Mouse (Mus musculus): ENCODE results near the gene Gm49450. TPM values are rescaled to one million over a fixed set of nuclear protein-coding genes. Genes with fewer than 3 reads are reported as not detected.

The Gm49450 gene
- polyA plus RNA-seq, 1 experiment, result 2.3 TPM

DNA sequence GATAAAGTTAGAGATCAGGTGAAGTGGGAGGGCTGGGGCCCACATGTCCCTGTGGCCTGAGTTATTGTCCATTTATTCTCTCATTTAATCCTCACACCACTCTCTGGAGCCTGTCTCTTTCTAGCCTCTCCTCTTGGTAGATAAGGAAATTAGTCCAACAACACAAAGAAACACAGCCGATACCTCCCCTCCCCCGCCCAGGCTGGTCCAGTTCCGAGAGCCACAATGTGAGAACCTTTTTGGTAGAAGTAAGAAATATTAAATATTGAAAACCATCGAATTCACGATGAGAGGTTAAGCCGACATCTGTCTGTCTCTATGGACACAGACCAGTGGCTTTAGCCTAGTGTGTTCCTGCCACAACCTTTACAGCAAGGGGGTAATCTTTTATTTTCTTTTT is 31.3 kb upstream of the Gm49450 start:
- no peaks in the 10 kb centered on the region for H3K27me3 ChIP-seq (ENCODE audit: control insufficient read depth, insufficient read depth, low read length)
- H3K36me3 ChIP-seq (ENCODE audit: control insufficient read depth, insufficient read depth, low read length), result no peaks in the 10 kb centered on the region
- H3K4me3 ChIP-seq (ENCODE audit: control insufficient read depth, low read depth, low read length), result peak overlapping the region; percentile 39; the same call in 1 of the 2 replicates
- H3K4me1 ChIP-seq (ENCODE audit: control insufficient read depth, insufficient read depth, low read length), result peaks cover 10% of the 10 kb centered on the region
- H3K27ac ChIP-seq (ENCODE audit: control insufficient read depth, insufficient read depth, low read depth, low read length), result peak overlapping the region; percentile 43; the same call in 1 of the 2 replicates
- TF ChIP-seq CTCF (IDR thresholded peaks at IDR 0.05; ENCODE audit: control insufficient read depth, insufficient read depth, insufficient replicate concordance, low read depth, low read length), result no peak
- no peak for TF ChIP-seq POLR2A (IDR thresholded peaks at IDR 0.05; ENCODE audit: control insufficient read depth, low read depth, low read length)

GRCm38 (mm10) chr15:98983431-98984081 is 30.2 kb upstream of the Gm49450 start:
- peak overlapping the region; percentile 15; the same call in 1 of the 2 replicates for H3K27ac ChIP-seq (ENCODE audit: control insufficient read depth, insufficient read depth, low read depth, low read length)

GRCm38 (mm10) chr15:98982100-98982499 is 28.7 kb upstream of the Gm49450 start:
- Histone ChIP-seq H3K4me3 (ENCODE audit: control insufficient read depth, low read depth, low read length) (no peak overlapping the region), H3K4me1 (ENCODE audit: control insufficient read depth, insufficient read depth, low read length) (peaks cover 8% of the 10 kb centered on the region), H3K36me3 (ENCODE audit: control insufficient read depth, insufficient read depth, low read length) (no peaks in the 10 kb centered on the region), H3K27me3 (ENCODE audit: control insufficient read depth, insufficient read depth, low read length) (no peaks in the 10 kb centered on the region), H3K27ac (ENCODE audit: control insufficient read depth, insufficient read depth, low read depth, low read length) (peak overlapping the region; percentile 15; the same call in 1 of the 2 replicates)
- TF ChIP-seq POLR2A (IDR thresholded peaks at IDR 0.05; ENCODE audit: control insufficient read depth, low read depth, low read length) (no peak), CTCF (IDR thresholded peaks at IDR 0.05; ENCODE audit: control insufficient read depth, insufficient read depth, insufficient replicate concordance, low read depth, low read length) (no peak)

More at GRCm38 (mm10) chr15:98983431-98984081, 30.2 kb upstream of the Gm49450 start:
- H3K4me1 ChIP-seq (ENCODE audit: control insufficient read depth, insufficient read depth, low read length), result peaks cover 7% of the 10 kb centered on the region
- H3K4me3 ChIP-seq (ENCODE audit: control insufficient read depth, low read depth, low read length), result no peak overlapping the region
- H3K36me3 ChIP-seq (ENCODE audit: control insufficient read depth, insufficient read depth, low read length), result no peaks in the 10 kb centered on the region
- TF ChIP-seq CTCF (IDR thresholded peaks at IDR 0.05; ENCODE audit: control insufficient read depth, insufficient read depth, insufficient replicate concordance, low read depth, low read length), result no peak
- peak; percentile 21; the same call in 1 of the 2 replicates for TF ChIP-seq POLR2A (IDR thresholded peaks at IDR 0.05; ENCODE audit: control insufficient read depth, low read depth, low read length)
- H3K27me3 ChIP-seq (ENCODE audit: control insufficient read depth, insufficient read depth, low read length), result no peaks in the 10 kb centered on the region

GRCm38 (mm10) chr15:98980012-98980614 is 26.8 kb upstream of the Gm49450 start:
- H3K27ac ChIP-seq (ENCODE audit: control insufficient read depth, insufficient read depth, low read depth, low read length), result no peak overlapping the region
- H3K4me3 ChIP-seq (ENCODE audit: control insufficient read depth, low read depth, low read length), result no peak overlapping the region
- peaks cover 6% of the 10 kb centered on the region for H3K4me1 ChIP-seq (ENCODE audit: control insufficient read depth, insufficient read depth, low read length)
- TF ChIP-seq CTCF (IDR thresholded peaks at IDR 0.05; ENCODE audit: control insufficient read depth, insufficient read depth, insufficient replicate concordance, low read depth, low read length) (no peak), POLR2A (IDR thresholded peaks at IDR 0.05; ENCODE audit: control insufficient read depth, low read depth, low read length) (no peak)
- H3K27me3 ChIP-seq (ENCODE audit: control insufficient read depth, insufficient read depth, low read length), result no peaks in the 10 kb centered on the region
- no peaks in the 10 kb centered on the region for H3K36me3 ChIP-seq (ENCODE audit: control insufficient read depth, insufficient read depth, low read length)

DNA sequence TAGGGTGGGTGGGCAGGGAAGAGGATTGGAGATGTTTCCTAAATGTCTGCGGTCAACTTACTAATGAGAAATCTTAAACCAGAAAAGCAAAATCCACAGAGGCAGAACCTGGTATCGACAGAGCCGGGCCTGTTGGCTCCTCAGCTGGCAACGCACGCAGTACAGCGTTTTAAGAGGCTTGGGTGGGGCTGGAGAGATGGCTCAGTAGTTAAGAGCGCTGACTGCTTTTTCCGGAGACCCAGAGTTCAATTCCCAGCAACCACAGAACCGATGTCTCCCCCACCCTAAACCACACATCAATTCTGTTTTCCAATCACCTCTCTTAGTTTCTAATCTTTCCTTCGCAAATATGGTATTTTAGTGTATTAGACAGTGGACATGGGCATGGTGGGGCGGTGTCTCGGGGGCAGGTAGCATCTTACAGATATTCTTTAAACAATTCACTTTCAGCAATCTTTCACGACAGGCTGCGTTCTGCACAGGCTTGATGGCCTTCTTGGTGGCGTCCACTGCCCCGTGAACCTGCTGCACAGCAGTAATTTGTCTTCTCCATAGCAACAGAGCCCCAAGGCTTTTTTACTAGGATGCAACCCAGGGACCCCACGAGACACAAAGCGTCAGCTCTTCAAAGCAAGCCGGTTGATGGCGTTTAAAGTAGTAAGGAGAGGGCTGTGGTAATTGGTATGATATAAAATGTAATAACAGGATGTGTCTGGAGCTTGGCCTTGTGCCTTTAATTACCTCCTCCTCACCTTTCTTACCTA is 25.2 kb upstream of the Gm49450 start:
- Histone ChIP-seq H3K4me3 (ENCODE audit: control insufficient read depth, low read depth, low read length) (no peak overlapping the region), H3K36me3 (ENCODE audit: control insufficient read depth, insufficient read depth, low read length) (no peaks in the 10 kb centered on the region), H3K27ac (ENCODE audit: control insufficient read depth, insufficient read depth, low read depth, low read length) (no peak overlapping the region), H3K4me1 (ENCODE audit: control insufficient read depth, insufficient read depth, low read length) (peaks cover 3% of the 10 kb centered on the region), H3K27me3 (ENCODE audit: control insufficient read depth, insufficient read depth, low read length) (no peaks in the 10 kb centered on the region)
- TF ChIP-seq POLR2A (IDR thresholded peaks at IDR 0.05; ENCODE audit: control insufficient read depth, low read depth, low read length) (no peak), CTCF (IDR thresholded peaks at IDR 0.05; ENCODE audit: control insufficient read depth, insufficient read depth, insufficient replicate concordance, low read depth, low read length) (no peak)

GRCm38 (mm10) chr15:98977759-98978408 is 24.5 kb upstream of the Gm49450 start:
- no peak overlapping the region for H3K4me3 ChIP-seq (ENCODE audit: control insufficient read depth, low read depth, low read length)
- H3K4me1 ChIP-seq (ENCODE audit: control insufficient read depth, insufficient read depth, low read length), result peaks cover 3% of the 10 kb centered on the region
- no peaks in the 10 kb centered on the region for H3K27me3 ChIP-seq (ENCODE audit: control insufficient read depth, insufficient read depth, low read length)
- TF ChIP-seq CTCF (IDR thresholded peaks at IDR 0.05; ENCODE audit: control insufficient read depth, insufficient read depth, insufficient replicate concordance, low read depth, low read length) (no peak), POLR2A (IDR thresholded peaks at IDR 0.05; ENCODE audit: control insufficient read depth, low read depth, low read length) (peak; percentile 42; the same call in 1 of the 2 replicates)
- peak overlapping the region; percentile 76 for H3K27ac ChIP-seq (ENCODE audit: control insufficient read depth, insufficient read depth, low read depth, low read length)
- no peaks in the 10 kb centered on the region for H3K36me3 ChIP-seq (ENCODE audit: control insufficient read depth, insufficient read depth, low read length)

Data from testis, adult 2 months (tissue).